Mouse (Mus musculus) frontal cortex, postnatal 25 days (tissue): ENCODE results near the gene Igsf3.
"Not testable (repeated sequence)": the region's sequence is repeated elsewhere in the genome, so short reads cannot be mapped to it uniquely, and the experiment has no call there.

Experiments used
- DNase-seq, 2 experiments: peaks; one replicate each; pipeline ENCODE4 v3.0.0; 2022; ENCODE audit warnings: low spot score in 2 of 2

Igsf3 gene

DNA sequence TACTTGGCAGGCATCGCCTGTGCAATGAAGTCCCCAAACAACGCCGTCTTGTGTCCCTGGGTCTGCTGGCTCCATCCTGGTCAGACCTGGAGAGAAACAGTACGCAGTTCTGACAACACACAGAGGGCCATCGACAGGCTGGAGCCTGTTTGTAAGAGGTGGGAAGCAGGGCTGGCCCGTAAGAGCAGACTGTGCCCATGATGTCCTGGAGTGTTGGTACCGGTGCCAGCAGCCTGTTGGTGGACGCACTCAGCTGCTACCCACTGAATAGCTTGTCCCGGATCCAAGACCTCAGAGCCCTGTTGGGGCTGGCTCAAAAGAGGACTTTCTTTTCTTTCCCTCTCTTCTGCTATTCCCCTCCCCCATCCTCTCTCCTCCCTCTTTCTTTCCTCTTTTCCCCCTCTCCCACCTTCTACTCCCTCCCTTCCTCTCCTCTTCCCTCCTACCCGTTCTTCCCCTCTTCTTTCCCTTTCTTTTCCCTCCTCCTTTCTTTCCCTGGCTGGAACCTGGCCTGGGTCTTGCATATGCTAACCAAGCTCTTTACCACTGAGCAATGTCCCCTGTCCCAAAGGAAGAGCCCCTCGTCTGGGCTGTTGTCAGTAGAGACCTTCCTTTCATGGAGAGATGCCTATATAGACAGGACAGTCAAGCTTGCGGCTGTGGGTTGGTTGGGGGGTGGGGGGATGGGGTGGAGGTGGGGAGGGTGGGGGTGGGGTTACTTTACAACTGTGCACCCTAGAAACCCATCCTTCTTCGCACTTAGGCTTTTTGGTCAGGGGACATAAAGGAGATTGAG is 27.9 kb downstream of the Igsf3 start:
- DNase-seq: no peak

DNA sequence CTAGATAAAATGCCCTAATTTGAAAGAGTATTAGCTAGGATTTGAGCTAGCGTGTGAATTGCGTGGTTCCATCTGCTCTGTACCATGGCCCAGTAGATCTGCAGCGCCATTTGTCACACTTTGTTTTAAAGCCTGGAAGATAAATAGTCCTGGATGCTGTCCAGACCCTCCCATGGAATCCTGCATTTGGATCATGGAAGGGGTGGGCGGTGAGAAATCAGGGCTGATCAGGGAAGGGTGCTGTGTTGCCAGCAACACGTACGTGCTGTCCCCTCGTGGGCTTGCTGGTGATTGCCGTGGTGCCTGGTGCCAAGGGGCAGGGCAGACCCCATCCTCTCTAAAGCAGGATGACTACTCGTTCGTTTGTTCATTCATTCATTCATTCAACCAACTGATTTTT is 28.6 kb downstream of the Igsf3 start:
- peak in 1 of 2 experiments; percentile 34 for DNase-seq

DNA sequence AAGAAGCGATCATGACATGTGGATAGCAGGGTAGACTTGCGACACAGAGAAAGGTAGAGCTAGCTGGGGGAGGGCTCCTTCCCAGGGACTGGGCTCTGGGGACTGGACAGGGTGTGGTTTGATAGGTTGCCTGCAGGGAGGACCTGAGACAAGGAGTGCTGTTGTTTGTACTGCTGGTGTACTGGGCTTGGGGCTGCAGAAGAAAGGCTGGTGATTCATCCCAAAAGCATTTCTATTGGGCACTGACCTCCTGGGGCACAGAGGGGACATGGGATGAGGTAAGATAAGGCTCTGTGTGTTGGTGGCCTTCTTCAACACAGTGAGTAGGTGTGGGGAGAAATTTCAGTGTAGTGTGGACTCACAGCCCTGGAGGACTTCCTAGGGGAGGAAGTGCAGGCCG is 29.2 kb downstream of the Igsf3 start:
- DNase-seq: no peak

DNA sequence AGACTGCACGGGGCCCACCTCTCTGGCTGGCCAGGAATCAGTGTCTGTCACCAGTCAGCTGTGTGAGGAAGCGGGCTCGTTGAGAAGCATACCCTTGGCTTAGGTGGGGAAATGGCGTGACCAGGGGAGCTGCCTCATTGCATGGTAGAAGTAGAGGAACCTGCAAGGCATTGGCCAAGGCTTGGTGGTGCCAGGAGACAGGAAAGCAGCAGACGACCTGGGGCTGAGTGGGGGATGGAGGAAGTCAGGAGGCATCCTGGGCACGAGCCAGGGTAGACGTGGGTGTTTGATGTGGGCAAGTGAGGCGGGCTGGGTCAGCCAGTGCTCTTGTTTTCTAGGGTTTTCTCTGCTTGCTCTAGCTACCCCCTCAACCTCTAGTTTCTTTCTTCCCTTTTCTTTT is 30.7 kb downstream of the Igsf3 start:
- peak in 1 of 2 experiments; percentile 19 for DNase-seq

DNA sequence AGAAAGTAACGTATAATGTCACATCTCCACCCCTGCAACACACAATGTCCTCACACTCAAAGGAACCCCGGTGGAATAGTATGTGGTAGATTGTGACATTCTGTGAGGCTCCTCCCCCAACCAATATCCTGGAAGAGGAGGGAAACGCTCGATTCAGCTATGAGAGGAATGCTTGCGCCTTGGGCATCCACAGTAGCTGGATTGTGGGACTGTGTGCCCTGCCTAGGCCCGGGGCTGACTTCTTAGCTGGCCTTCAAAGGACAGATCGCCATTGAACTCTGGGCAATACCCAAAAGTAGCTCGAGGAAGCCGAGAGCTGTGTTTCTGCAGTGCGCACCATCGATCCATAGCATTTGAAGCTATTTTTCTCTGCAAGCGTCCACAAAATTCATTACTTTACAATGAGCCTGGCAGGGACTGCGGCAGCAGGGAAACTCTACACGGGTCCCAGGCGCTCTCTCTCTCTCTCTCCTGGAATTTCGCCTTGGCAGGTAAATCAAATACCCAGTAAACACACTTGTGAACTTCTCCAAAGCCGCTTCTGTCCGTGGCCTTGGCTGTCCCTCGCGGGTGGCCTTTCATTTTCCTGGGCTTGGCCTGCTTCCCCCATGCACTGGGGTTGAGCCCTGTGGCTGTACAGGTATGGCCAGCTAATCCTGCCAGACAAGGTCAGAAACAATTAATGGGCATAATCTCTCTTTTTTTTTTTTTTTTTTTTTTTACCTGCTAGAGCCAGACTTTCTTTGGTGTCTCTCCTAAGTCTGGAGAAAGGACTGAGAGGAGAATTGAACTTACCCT is 32.3 kb downstream of the Igsf3 start:
- DNase-seq: no peak

DNA sequence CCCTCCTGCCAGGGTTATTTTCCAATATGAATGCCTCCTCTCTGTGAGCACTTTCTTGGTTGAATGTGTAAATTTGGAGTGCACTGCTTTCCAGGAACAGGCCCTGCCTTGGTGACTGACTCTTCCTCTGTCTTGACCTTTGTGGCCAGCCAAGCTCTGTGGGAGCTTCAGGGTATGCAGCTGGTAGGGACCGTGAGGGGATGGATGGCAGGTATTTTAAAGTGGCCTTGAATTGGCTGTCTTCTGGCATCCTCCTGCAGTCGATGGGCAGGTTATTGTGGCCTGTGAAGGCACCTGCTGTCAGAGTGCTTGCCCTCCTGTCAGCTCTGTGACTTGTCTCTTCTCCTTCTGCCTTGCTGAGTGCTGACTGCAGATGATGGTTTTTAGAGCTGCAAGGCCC is 33.3 kb downstream of the Igsf3 start:
- no peak for DNase-seq

DNA sequence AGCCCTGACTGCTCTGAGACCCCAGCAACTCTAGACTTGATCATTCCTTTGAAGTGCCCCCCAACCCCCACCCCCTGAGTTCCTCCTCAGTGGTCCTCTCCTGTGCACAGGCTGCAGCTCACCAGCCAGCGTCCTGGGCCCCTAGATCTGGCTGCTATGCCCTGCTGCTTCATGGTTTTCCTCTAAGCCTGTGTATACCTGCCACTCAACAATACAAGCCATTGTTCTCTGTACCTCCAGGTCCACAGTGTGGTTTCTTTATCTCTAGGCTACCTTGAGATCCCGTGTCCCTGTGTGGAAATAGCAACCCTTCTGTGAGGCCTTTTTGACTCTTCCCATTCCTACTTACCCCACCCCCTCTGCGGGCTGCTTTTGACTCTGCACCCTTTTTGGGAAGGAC is 33.9 kb downstream of the Igsf3 start:
- no peak for DNase-seq

DNA sequence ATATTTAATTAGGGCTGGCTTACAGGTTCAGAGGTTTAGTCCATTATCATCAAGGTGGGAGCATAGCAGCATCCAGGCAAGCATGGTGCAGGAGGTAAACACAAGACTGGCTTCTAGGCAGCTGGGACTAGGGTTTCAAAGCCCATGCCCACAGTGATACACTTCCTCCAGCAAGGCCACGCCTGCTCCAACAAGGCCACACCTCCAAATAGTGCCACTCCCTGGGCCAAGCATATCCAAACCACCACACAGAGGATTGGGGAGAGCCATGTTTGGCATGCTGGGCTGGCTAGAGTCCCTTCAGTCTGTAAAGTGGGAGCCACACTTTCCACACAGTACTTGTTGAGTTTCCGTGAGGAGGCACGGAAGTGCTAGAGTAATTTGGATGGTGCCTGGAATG is 34.7 kb downstream of the Igsf3 start:
- no peak for DNase-seq

DNA sequence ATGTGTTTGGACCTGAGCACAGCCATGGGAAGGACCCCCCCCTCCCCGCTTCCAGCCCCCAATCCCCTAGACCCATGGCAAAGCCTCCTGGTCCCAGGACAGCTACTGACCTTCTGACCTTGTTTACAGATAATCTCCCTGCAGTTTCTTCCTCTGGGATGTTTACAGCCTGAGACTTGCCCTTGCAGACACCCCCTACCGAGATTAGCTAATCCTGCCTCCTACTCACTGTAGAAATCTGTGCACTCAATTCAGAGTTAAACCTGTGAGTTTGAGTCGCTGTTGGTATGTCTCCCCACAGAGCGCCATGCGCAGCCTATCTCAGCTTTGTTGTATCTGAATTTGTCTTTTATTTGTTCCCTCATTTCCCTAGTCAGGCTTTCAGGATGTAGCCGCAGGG is 35.2 kb downstream of the Igsf3 start:
- no peak for DNase-seq

DNA sequence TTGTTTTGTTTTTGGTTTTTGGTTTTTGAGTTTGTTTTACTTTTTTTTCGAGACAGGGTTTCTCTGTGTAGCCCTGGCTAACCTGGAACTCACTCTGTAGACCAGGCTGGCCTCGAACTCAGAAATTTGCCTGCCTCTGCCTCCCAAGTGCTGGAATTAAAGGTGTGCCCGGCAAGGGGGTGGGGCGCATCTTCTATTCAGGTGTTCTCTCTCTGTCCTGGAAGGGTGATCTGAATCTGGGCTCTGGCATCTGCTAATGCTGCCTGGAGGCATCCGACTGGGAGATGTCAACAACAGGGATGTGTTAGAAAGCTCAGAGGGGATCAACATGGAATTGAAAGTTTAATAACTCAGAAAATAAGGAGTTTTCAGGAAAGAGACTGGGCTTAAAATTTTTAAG is 36.1 kb downstream of the Igsf3 start:
- DNase-seq: not testable (repeated sequence)

DNA sequence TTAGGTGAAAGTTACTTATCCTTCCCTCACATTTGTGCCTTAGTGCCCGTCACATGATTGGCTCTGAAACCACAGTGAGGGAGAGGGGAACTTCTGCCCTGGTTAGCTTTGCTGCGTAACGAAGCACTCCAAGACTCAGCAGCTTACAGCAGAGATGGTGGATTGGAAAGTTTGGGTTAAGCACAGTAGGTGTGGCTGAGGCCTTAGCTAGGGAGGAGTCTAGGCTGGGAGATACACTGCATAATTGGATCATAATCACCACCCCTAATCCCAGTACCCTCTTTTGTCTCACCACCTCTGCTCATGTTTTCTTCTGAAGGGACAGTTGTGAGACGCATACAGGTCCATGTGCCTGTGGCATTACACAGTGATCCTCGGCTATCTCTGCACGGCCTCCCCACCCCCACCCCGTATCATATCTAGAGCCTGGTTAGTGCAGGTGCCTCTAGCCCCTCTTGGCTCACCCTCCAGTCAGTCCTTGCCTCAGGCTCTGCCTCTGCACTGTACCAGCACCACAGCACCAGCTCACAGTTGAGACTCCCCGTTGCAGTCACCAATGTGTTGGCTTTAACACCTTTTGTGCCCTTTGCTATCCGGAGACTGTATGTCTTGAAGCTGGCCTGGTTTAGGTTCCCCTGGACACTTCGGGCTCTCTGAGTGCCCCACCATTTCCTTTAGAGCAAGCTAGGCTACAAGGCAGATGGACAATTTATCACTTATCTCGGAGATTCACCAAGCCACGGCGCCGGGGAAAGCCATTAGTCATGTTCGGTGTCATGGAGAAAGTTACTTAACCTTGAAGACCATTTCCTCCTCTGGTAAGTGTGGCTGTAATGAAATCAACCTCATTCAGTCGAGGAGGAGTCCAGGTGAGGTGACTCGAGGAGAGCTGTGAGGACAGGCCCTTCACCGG is 42.1 kb downstream of the Igsf3 start:
- no peak for DNase-seq

DNA sequence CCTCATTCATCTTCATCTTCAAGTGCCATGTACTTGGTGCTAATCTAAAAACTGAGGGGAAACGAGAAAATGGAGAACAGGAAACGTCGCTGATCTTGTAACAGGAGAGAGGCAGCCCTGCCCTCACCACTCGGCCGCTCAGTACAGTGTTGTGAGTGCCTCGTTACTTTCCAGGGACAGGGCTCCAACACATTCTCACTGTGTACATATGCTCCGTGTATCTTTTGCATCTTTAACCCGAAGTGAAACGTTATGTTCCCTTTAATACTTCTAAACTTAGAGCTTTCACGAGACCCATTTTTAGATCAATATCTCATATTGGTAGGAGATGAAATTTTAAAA is 42.7 kb downstream of the Igsf3 start:
- DNase-seq: no peak

DNA sequence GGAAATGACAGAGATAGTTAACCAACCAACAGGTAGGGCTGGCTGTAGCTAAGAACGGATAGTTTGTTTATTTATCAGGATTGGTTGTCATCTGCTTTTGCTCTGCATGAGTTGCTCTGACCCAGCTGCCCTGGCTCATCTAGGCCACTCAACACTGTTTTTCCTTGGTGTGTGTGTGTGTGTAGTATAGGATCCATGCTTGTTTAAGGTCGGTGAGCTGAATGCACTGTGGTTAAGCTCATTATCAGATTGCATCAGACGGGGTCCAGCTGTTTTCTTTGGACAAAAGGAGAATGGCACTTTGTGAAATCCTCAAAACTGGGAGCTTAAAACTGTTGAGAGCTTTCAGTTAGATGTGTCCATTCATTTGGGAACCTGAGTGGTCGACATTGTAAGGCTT is 46.3 kb downstream of the Igsf3 start:
- no peak for DNase-seq

DNA sequence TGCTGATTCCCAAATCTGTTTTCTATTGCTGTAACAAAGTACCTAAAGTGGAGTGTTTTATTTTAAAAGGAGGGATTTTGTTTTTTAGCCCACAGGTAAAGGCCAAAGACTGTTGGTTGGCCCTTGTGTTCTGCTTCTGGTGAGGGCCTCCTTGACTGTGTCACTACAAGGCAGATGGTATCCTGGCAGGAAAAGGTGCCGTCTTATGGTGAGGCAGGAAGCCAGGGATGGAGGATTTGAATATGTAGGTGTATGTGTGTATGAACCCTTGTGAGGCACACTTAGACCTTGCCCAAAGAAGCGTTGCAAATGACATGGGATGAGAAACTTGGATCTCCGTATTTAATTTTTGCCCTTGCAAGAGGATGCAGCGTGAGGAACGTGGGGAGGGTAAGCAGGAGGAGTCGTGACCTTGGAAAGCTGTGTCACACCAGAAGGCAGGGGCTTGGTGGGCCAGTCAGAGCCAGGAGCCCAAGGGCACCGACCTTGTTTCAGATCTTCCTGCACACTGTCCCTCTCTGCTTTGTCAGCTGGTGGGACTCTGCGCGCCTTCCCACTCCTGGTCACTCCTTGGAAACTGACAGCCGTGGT is 47.5 kb downstream of the Igsf3 start:
- no peak for DNase-seq

DNA sequence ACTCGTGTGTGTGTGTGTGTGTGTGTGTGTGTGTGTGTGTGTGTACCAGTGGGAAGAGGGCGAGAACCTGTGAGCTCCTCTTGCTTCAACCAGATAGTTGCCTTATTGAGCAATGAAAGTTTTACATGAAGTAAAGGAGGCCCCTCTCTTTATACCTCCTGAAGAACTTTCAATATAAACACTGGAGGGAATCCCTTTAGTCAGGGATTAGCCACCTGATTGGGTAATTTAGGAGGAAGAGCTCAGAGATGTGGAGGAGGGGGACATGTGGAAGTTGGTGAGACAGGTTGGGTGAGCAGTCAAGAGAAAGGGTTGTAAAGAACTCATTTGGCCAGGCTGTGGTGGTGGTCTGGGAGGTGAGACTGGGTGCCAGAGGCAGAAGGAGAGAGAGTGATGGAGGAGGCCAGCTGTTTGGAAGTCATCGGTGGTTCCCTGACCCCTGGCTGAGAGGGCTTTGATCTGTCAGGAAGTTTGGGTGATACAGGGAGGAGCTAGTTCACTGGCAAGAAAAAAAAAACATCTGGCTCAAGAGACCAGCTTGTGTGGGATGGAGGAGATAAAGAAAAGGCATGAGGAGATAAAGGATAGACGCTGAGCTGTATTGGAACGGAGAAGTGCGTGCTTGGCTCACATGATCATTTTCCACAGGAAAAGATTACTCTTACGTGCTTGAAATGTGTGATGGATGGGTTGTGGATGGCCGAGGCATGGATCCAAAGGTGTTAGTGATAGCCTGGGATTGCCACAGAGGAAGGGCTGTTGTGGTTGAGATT is 53.3 kb downstream of the Igsf3 start:
- DNase-seq: no peak

DNA sequence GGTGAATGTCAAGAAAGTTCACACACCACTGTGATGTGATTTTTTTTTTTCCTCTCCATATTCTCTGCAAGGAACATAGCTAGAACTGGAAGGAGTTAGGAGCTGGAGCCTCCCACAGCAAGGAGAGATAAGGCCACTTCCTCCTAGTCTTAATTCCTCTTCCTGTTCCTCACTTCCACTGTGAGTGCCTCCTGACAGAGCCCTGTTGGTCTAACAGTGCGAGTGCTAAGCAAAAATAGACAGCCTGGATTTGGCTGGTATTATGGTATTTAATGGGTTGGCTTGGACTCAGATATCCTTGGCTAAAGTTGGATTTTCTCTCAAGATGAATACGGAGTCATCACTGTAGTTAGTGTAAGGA is 53.9 kb downstream of the Igsf3 start:
- DNase-seq: no peak

DNA sequence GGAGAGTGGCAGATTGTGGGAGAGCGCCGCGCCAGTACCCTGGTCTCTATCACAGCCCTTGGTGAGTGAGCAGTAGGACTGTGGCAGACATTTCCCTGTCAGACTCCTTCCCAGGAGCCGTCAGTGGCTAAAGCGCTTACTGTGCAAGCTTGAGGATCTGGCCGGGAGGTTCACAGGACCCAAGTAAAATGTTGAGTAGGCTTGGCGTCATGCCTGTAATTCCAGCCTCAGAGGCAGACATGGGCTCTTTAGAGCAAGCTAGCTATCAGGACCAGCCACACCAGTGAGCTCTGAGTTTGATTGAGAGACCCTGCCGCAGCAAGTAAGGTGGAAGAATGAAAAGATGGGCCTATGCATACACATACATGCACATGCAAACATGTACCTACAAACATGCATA is 58.8 kb downstream of the Igsf3 start:
- DNase-seq: no peak

DNA sequence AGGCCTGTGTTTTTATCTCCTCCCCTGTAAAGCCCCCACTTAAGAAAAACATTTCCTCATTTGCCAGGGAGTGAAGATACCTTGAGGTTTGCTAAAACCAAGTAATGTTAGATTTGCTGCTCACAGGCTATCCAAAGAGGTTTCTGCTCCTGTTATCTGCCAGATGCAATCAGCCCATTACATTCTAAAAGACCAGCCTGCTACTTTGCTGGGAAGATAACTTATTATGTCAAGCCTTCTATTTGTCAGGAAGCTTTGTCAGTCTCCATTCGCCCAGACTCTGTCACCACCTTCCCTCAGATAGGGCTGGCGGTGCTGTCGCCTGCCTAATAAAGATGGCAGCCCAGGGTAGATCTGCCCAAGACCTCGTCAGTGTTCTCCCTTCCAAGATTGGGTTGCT is 59.6 kb downstream of the Igsf3 start:
- DNase-seq: no peak

DNA sequence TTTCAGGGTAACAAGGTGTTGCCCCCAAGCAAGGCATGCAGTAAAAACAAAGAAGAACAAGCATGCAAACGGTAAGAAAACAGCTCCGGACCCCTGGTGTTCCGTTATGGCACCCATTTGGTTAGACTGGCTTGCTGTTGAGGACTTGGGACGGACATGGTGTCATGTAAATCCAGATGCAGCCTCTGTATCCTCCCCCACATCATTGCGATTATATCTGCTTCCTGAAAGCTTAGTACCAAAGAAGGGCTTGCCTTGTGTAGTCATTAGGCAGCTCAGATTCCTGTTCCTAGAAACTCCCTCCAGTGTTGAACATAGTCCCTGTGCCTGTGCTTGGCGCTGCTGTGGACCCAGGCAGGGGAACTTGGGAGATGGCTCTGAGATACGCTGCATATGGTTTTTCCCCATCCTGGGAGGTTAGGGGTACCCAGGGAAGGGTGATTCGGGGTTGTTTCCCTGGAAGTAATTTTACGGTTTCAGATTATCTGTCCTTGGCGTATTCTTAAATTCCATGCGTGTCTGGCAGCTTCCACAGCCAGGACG is 60.2 kb downstream of the Igsf3 start:
- DNase-seq: no peak

DNA sequence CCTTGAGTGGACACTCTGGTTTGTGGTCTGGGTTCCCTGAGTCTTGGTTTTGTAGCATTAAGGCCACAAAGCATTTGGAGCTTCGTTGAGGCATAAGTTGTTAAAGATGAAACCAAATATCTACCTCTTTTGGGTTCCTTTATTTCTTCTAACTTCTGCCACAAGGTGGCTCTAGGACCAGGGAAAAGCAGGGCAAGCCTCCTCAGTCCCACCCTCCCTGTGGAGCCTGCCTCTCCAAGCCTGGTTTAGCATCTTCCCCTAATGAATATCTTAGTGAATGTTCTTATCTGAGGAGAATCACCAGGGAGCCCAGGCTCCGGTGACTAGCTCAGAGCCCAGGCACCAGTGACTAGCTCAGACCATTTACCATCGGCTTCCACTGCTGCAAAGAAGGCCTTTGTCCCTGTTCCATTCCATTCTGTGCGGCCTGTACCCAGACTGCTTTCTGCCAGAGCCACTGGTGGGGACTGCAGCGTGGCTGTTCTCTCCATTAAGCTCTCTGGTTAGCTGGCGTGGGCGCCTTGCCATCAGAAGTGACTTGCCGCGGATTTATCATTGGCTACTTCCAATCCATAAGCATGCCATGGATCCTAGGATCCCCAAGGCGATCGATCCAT is 66.5 kb downstream of the Igsf3 start:
- DNase-seq: no peak

DNA sequence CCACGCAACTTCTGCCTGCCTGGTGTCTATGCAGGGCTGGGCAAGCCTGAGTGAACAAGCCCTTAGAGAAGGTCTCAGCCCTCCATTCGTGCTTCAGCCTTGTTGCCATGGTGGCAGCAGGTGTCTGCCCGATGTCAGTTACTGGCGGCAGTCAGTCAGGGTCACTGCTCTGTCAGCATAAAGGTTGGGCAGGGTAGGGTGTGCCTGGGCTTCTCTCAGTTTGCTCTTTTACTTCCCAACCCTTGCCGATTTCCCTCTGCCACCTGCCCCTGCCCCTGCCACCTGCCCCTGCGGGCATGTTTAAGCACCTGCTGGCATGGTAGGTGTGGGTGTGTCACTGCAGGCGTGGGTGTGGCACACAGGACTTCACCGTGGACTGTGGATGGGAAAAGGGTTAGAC is 67.6 kb downstream of the Igsf3 start:
- no peak for DNase-seq
